Mouse (Mus musculus): ENCODE results near the gene Cdc73. TPM values are rescaled to one million over a fixed set of nuclear protein-coding genes. Genes with fewer than 3 reads are reported as not detected.

The Cdc73 gene
- 17.9 and 19.9 TPM in 2 replicates for polyA plus RNA-seq (2015; fragmentation: Nextera tagmentation; extraction: Ambion mirVana)

GRCm38 (mm10) chr1:143702741-143703262, at the start of gene Cdc73:
Gene Cdc73 (minus strand): TSS chr1:143702893.
- no peaks in the 10 kb centered on the region for H3K27me3 ChIP-seq (replicated peaks)
- peaks cover 22% of the 10 kb centered on the region for H3K4me1 ChIP-seq
- peak within 1 kb of the TSS; percentile 61 for H3K4me2 ChIP-seq
- H3K9me3 ChIP-seq (replicated peaks), result no peaks in the 10 kb centered on the region
- under 1% methylated on average over 69 of the region's 74 CpGs for WGBS
- H3K27ac ChIP-seq (replicated peaks), result peak within 1 kb of the TSS; percentile 95
- H3K9ac ChIP-seq (replicated peaks), result peak within 1 kb of the TSS; percentile 91
- peak; percentile 99 for ATAC-seq (ENCODE audit: low FRiP score)
- no peaks in the 10 kb centered on the region for H3K36me3 ChIP-seq
- peak within 1 kb of the TSS; percentile 88 for H3K4me3 ChIP-seq (replicated peaks)

GRCm38 (mm10) chr1:143745871-143746270, 43.2 kb upstream of the Cdc73 start:
- Histone ChIP-seq H3K4me1 (0 out of 2 replicates have a peak, but pooled peaks cover under 1% of the 10 kb centered on the region), H3K27me3 (replicated peaks) (no peaks in the 10 kb centered on the region), H3K27ac (replicated peaks) (no peak overlapping the region), H3K36me3 (peaks cover 58% of the 10 kb centered on the region), H3K4me3 (replicated peaks) (no peak overlapping the region), H3K9me3 (replicated peaks) (no peaks in the 10 kb centered on the region), H3K9ac (replicated peaks) (no peak overlapping the region), H3K4me2 (no peak overlapping the region)
- ATAC-seq (ENCODE audit: low FRiP score), result no peak
- 93% methylated on average over 10 of the region's 10 CpGs for WGBS

- peaks cover 46% of the 10 kb centered on the region for H3K36me3 ChIP-seq
- H3K27ac ChIP-seq (replicated peaks), result no peak overlapping the region
- no peak overlapping the region for H3K4me2 ChIP-seq
- no peaks in the 10 kb centered on the region for H3K27me3 ChIP-seq (replicated peaks)
- 44% methylated on average over 6 of the region's 6 CpGs for WGBS
- no peaks in the 10 kb centered on the region for H3K9me3 ChIP-seq (replicated peaks)
- no peak for ATAC-seq (ENCODE audit: low FRiP score)
- peaks cover 12% of the 10 kb centered on the region for H3K4me1 ChIP-seq
- H3K9ac ChIP-seq (replicated peaks), result no peak overlapping the region
- no peak overlapping the region for H3K4me3 ChIP-seq (replicated peaks)
Observed at GRCm38 (mm10) chr1:143742186-143742585, 39.5 kb upstream of the Cdc73 start.

- Histone ChIP-seq H3K4me1 (peaks cover 12% of the 10 kb centered on the region), H3K9ac (replicated peaks) (no peak overlapping the region), H3K36me3 (peaks cover 38% of the 10 kb centered on the region), H3K9me3 (replicated peaks) (no peaks in the 10 kb centered on the region), H3K4me3 (replicated peaks) (no peak overlapping the region), H3K27ac (replicated peaks) (no peak overlapping the region), H3K27me3 (replicated peaks) (no peaks in the 10 kb centered on the region), H3K4me2 (no peak overlapping the region)
- WGBS, result 90% methylated on average over 5 of the region's 5 CpGs
- no peak for ATAC-seq (ENCODE audit: low FRiP score)
Observed at GRCm38 (mm10) chr1:143741331-143741730, 38.6 kb upstream of the Cdc73 start.

- Histone ChIP-seq H3K4me3 (replicated peaks) (peak overlapping the region; percentile 79; the same call in 1 of the 2 replicates), H3K27me3 (replicated peaks) (no peaks in the 10 kb centered on the region), H3K4me2 (peak overlapping the region; percentile 62), H3K9ac (replicated peaks) (no peak overlapping the region), H3K9me3 (replicated peaks) (no peaks in the 10 kb centered on the region), H3K4me1 (peaks cover 12% of the 10 kb centered on the region), H3K36me3 (peaks cover 30% of the 10 kb centered on the region), H3K27ac (replicated peaks) (no peak overlapping the region)
- ATAC-seq (ENCODE audit: low FRiP score), result no peak
- 87% methylated on average over 10 of the region's 10 CpGs for WGBS
Observed at GRCm38 (mm10) chr1:143740581-143740980, 37.9 kb upstream of the Cdc73 start.

- H3K27ac ChIP-seq (replicated peaks), result peak overlapping the region; percentile 92
- peak; percentile 97 for ATAC-seq (ENCODE audit: low FRiP score)
Observed at GRCm38 (mm10) chr1:143739361-143740350, 37.0 kb upstream of the Cdc73 start.

GRCm38 (mm10) chr1:143738811-143739210, 36.1 kb upstream of the Cdc73 start:
- H3K36me3 ChIP-seq, result peaks cover 16% of the 10 kb centered on the region
- WGBS, result 19% methylated on average over 11 of the region's 11 CpGs
- peaks cover 12% of the 10 kb centered on the region for H3K4me1 ChIP-seq
- peak overlapping the region; percentile 79 for H3K4me3 ChIP-seq (replicated peaks)
- no peaks in the 10 kb centered on the region for H3K9me3 ChIP-seq (replicated peaks)
- ATAC-seq (ENCODE audit: low FRiP score), result peak; percentile 53
- H3K4me2 ChIP-seq, result peak overlapping the region; percentile 62
- peak overlapping the region; percentile 92 for H3K9ac ChIP-seq (replicated peaks)
- no peaks in the 10 kb centered on the region for H3K27me3 ChIP-seq (replicated peaks)
- H3K27ac ChIP-seq (replicated peaks), result peak overlapping the region; percentile 92

More at GRCm38 (mm10) chr1:143739361-143740350, 37.0 kb upstream of the Cdc73 start:
- Histone ChIP-seq H3K36me3 (peaks cover 24% of the 10 kb centered on the region), H3K4me2 (peak overlapping the region; percentile 62), H3K4me1 (peaks cover 12% of the 10 kb centered on the region), H3K27me3 (replicated peaks) (no peaks in the 10 kb centered on the region), H3K9me3 (replicated peaks) (no peaks in the 10 kb centered on the region), H3K9ac (replicated peaks) (peak overlapping the region; percentile 92), H3K4me3 (replicated peaks) (peak overlapping the region; percentile 79)
- under 1% methylated on average over 70 of the region's 71 CpGs for WGBS

GRCm38 (mm10) chr1:143733914-143734410, 31.3 kb upstream of the Cdc73 start:
- WGBS, result 74% methylated on average over 5 of the region's 5 CpGs
- no peak for ATAC-seq (ENCODE audit: low FRiP score)
- Histone ChIP-seq H3K4me2 (no peak overlapping the region), H3K27me3 (replicated peaks) (no peaks in the 10 kb centered on the region), H3K9ac (replicated peaks) (no peak overlapping the region), H3K36me3 (no peaks in the 10 kb centered on the region), H3K4me3 (replicated peaks) (no peak overlapping the region), H3K9me3 (replicated peaks) (no peaks in the 10 kb centered on the region), H3K27ac (replicated peaks) (no peak overlapping the region), H3K4me1 (peaks cover 2% of the 10 kb centered on the region; the same call in 1 of the 2 replicates)

GRCm38 (mm10) chr1:143731691-143732090, 29.0 kb upstream of the Cdc73 start:
- no peak for ATAC-seq (ENCODE audit: low FRiP score)

GRCm38 (mm10) chr1:143730899-143731298, 28.2 kb upstream of the Cdc73 start:
- H3K9ac ChIP-seq (replicated peaks), result no peak overlapping the region
- no peak overlapping the region for H3K27ac ChIP-seq (replicated peaks)
- no peaks in the 10 kb centered on the region for H3K36me3 ChIP-seq
- H3K4me3 ChIP-seq (replicated peaks), result no peak overlapping the region
- WGBS, result 71% methylated on average over 2 of the region's 2 CpGs
- H3K4me1 ChIP-seq, result no peaks in the 10 kb centered on the region
- no peaks in the 10 kb centered on the region for H3K9me3 ChIP-seq (replicated peaks)
- no peak overlapping the region for H3K4me2 ChIP-seq
- no peak for ATAC-seq (ENCODE audit: low FRiP score)
- no peaks in the 10 kb centered on the region for H3K27me3 ChIP-seq (replicated peaks)

More at GRCm38 (mm10) chr1:143731691-143732090, 29.0 kb upstream of the Cdc73 start:
- no peak overlapping the region for H3K9ac ChIP-seq (replicated peaks)
- no peak overlapping the region for H3K4me3 ChIP-seq (replicated peaks)
- H3K9me3 ChIP-seq (replicated peaks), result no peaks in the 10 kb centered on the region
- no peaks in the 10 kb centered on the region for H3K36me3 ChIP-seq
- H3K27ac ChIP-seq (replicated peaks), result no peak overlapping the region
- H3K4me1 ChIP-seq, result no peaks in the 10 kb centered on the region
- WGBS, result 39% methylated on average over 4 of the region's 4 CpGs
- no peak overlapping the region for H3K4me2 ChIP-seq
- H3K27me3 ChIP-seq (replicated peaks), result no peaks in the 10 kb centered on the region

- 81% methylated on average over 9 of the region's 9 CpGs for WGBS
- H3K9me3 ChIP-seq (replicated peaks), result no peaks in the 10 kb centered on the region
- H3K4me3 ChIP-seq (replicated peaks), result no peak overlapping the region
- H3K4me1 ChIP-seq, result no peaks in the 10 kb centered on the region
- H3K4me2 ChIP-seq, result no peak overlapping the region
- H3K36me3 ChIP-seq, result no peaks in the 10 kb centered on the region
- no peak overlapping the region for H3K9ac ChIP-seq (replicated peaks)
- no peak overlapping the region for H3K27ac ChIP-seq (replicated peaks)
- H3K27me3 ChIP-seq (replicated peaks), result no peaks in the 10 kb centered on the region
- ATAC-seq (ENCODE audit: low FRiP score), result no peak
Observed at GRCm38 (mm10) chr1:143727701-143728445, 25.2 kb upstream of the Cdc73 start.
